ENCODE assay signal across 31 mouse cellular contexts in the genomic region with DNA sequence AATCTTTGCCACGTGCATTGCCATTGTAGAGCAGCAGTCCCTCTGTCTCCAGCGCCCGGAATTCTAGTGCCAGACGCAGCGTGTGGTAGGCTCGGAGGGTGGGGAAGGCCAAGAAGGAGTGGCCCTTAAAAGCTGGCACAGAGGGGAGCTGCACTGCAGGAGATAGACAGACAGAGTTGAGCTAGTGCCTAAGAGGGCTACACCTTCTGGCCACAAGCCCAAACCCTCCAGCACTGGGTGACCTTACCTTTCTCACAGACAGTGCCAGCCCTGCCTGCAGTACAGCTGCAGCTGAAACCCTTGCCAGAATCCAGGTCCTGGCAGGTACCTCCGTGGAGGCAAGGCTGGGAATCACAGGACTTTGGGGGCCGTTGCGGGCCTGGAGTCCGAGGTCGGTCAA. TPM values are rescaled to one million over a fixed set of nuclear protein-coding genes. Genes with fewer than 3 reads are reported as not detected.
DNase-seq lines count a peak whose midpoint lies in the region; ATAC-seq and TF ChIP-seq lines count a peak whose summit lies in the region.
"Had no signal": no experiment of that assay in that cellular context is flagged by ENCODE, and none has a peak within 500 bp of the region (broad histone marks: within the 10 kb centered on the region; RNA-seq: fewer than 3 reads in every experiment).

No protein-coding gene starts in this region.

- no peaks in the 10 kb centered on the region for H3K79me2 ChIP-seq in heart, adult 2 months (replicated peaks; ENCODE audit: control insufficient read depth, insufficient read depth, low read length)

- no peaks in the 10 kb centered on the region for H3K4me1 ChIP-seq in forebrain, embryonic 11.5 days (replicated peaks; ENCODE audit: control insufficient read depth, insufficient read depth, low read length)
- no peaks in the 10 kb centered on the region for H3K4me1 ChIP-seq in forebrain, embryonic 10.5 days
- H3K4me1 ChIP-seq in heart, adult 2 months (ENCODE audit: control insufficient read depth, insufficient read depth, low read length) = no peaks in the 10 kb centered on the region
- H3K4me1 ChIP-seq in heart, embryonic 11.5 days (ENCODE audit: control insufficient read depth, insufficient read depth, low read length) = no peaks in the 10 kb centered on the region
- no peaks in the 10 kb centered on the region for H3K4me1 ChIP-seq in cerebellum, adult 2 months (ENCODE audit: control insufficient read depth, insufficient read depth, low read length)
- H3K4me1 ChIP-seq: embryonic facial prominence, embryonic 12.5 days; forebrain, embryonic 12.5 days; heart, embryonic 15.5 days; hindbrain, embryonic 12.5 days; intestine, embryonic 15.5 days had no signal

- peak; percentile 64; the same call in 1 of the 2 replicates for TF ChIP-seq EP300 in heart, adult 2 months (IDR thresholded peaks at IDR 0.05; ENCODE audit: insufficient read depth, low read depth, low read length)

- H3K27me3 ChIP-seq in forebrain, embryonic 11.5 days (ENCODE audit: control insufficient read depth, insufficient read depth, low read length) = no peaks in the 10 kb centered on the region
- no peaks in the 10 kb centered on the region for H3K27me3 ChIP-seq in forebrain, embryonic 10.5 days (ENCODE audit: poor library complexity, severe bottlenecking)
- H3K27me3 ChIP-seq in heart, adult 2 months (ENCODE audit: control insufficient read depth, insufficient read depth, low read length) = no peaks in the 10 kb centered on the region
- no peaks in the 10 kb centered on the region for H3K27me3 ChIP-seq in heart, embryonic 11.5 days (ENCODE audit: control insufficient read depth, insufficient read depth, low read length)
- no peaks in the 10 kb centered on the region for H3K27me3 ChIP-seq in cerebellum, adult 2 months (ENCODE audit: control insufficient read depth, insufficient read depth, low read length)
- H3K27me3 ChIP-seq: CH12.LX; embryonic facial prominence, embryonic 12.5 days; forebrain, embryonic 12.5 days; heart, embryonic 15.5 days; hindbrain, embryonic 12.5 days; intestine, embryonic 15.5 days had no signal

- intact Hi-C loops in heart, adult 2 months (cut with DNase I) = loop anchor here (5.0 kb wide), 1 partner anchor 45 kb away; the partner anchor contains the start of gene Perm1
- intact Hi-C loops in heart, postnatal 10 days (cut with DNase I) = no loop called here

- H3K4me3 ChIP-seq in forebrain, embryonic 11.5 days (ENCODE audit: low read depth, low read length) = no peak overlapping the region
- H3K4me3 ChIP-seq in forebrain, embryonic 10.5 days = no peak overlapping the region
- H3K4me3 ChIP-seq in heart, adult 2 months = no peak overlapping the region
- H3K4me3 ChIP-seq in heart, embryonic 11.5 days (ENCODE audit: low read depth, low read length) = no peak overlapping the region
- no peak overlapping the region for H3K4me3 ChIP-seq in cerebellum, adult 2 months (replicated peaks; ENCODE audit: insufficient read depth, low read depth, low read length)
- H3K4me3 ChIP-seq: embryonic facial prominence, embryonic 12.5 days; forebrain, embryonic 12.5 days; heart, embryonic 15.5 days; hindbrain, embryonic 12.5 days; intestine, embryonic 15.5 days had no signal

- H3K27ac ChIP-seq in forebrain, embryonic 11.5 days (ENCODE audit: low read depth, low read length) = no peak overlapping the region
- H3K27ac ChIP-seq in forebrain, embryonic 10.5 days = no peak overlapping the region
- H3K27ac ChIP-seq in heart, adult 2 months = no peak overlapping the region; the same call in 1 of the 2 replicates
- H3K27ac ChIP-seq in heart, embryonic 11.5 days (ENCODE audit: low read depth, low read length) = no peak overlapping the region
- H3K27ac ChIP-seq in cerebellum, adult 2 months (ENCODE audit: insufficient read depth, low read length) = no peak overlapping the region
- H3K27ac ChIP-seq: embryonic facial prominence, embryonic 12.5 days; forebrain, embryonic 12.5 days; heart, embryonic 15.5 days; hindbrain, embryonic 12.5 days; hindbrain, postnatal 0 days; intestine, embryonic 15.5 days; liver, embryonic 14.5 days had no signal

- no peak for TF ChIP-seq CTCF in heart, adult 2 months (IDR thresholded peaks at IDR 0.05)
- no peak for TF ChIP-seq CTCF in cerebellum, adult 2 months (IDR thresholded peaks at IDR 0.05; ENCODE audit: borderline replicate concordance, insufficient read depth, low read depth, low read length)

- WGBS in forebrain, embryonic 11.5 days = 94% methylated on average over 11 of the region's 11 CpGs
- 97% methylated on average over 11 of the region's 11 CpGs for WGBS in forebrain, embryonic 10.5 days
- WGBS in heart, adult 2 months = 72% methylated on average over 11 of the region's 11 CpGs
- 97% methylated on average over 11 of the region's 11 CpGs for whole genome bisulfite sequencing in heart, embryonic 11.5 days (ENCODE audit: insufficient replicate concordance)
- 76% methylated on average over 11 of the region's 11 CpGs for WGBS in cerebellum, adult 2 months

- peak; percentile 41 for DNase-seq in forebrain, embryonic 11.5 days (ENCODE audit: low spot score)
- no peak for DNase-seq in forebrain, embryonic 10.5 days (ENCODE audit: extremely low spot score, low spot score)
- peak; percentile 60 to 80 for DNase-seq in heart, adult 2 months
- DNase-seq in fat pad, adult 2 months (ENCODE audit: extremely low read depth, low read depth, low spot score) = peak; percentile 83
- peak; percentile 77 to 83 for DNase-seq in heart, postnatal 10 days
- DNase-seq in cerebellum, adult 2 months = no peak
- no peak for DNase-seq in spleen, adult 18-20 months
- DNase-seq: adrenal gland, adult 2 months; cerebellum, adult 9-10 months; cerebellum, postnatal 36 days; embryo, embryonic 11 days; forebrain, postnatal 0 days; kidney, adult 2 months; layer of hippocampus, postnatal 36 days; left cerebral cortex, postnatal 4 days; lung, embryonic 14.5 days; lung, postnatal 14 days had no signal

- H3K9me3 ChIP-seq in forebrain, embryonic 11.5 days (ENCODE audit: control insufficient read depth, low read length) = no peaks in the 10 kb centered on the region
- H3K9me3 ChIP-seq in forebrain, embryonic 10.5 days = no peaks in the 10 kb centered on the region
- H3K9me3 ChIP-seq in heart, embryonic 11.5 days (replicated peaks; ENCODE audit: control insufficient read depth, low read length) = no peaks in the 10 kb centered on the region
- H3K9me3 ChIP-seq: embryonic facial prominence, embryonic 12.5 days; forebrain, embryonic 12.5 days; heart, embryonic 15.5 days; hindbrain, embryonic 12.5 days; intestine, embryonic 15.5 days had no signal

- no peak for ATAC-seq in forebrain, embryonic 11.5 days (replicated peaks; ENCODE audit: low FRiP score)
- ATAC-seq in heart, embryonic 11.5 days (replicated peaks; ENCODE audit: insufficient number of reproducible peaks, low FRiP score, low TSS enrichment) = no peak
- ATAC-seq: activated CD4-positive, CD25-positive, alpha-beta regulatory T cell, adult 4 months; forebrain, postnatal 0 days; hindbrain, postnatal 0 days; intestine, embryonic 15.5 days; midbrain, embryonic 16.5 days had no signal

- no peak overlapping the region for H3K9ac ChIP-seq in forebrain, embryonic 11.5 days (ENCODE audit: low read length)
- H3K9ac ChIP-seq in heart, adult 2 months (ENCODE audit: low read depth, low read length) = no peak overlapping the region
- no peak overlapping the region for H3K9ac ChIP-seq in heart, embryonic 11.5 days (ENCODE audit: low read depth, low read length)
- H3K9ac ChIP-seq: embryonic facial prominence, embryonic 12.5 days; forebrain, embryonic 12.5 days; forebrain, postnatal 0 days; heart, embryonic 15.5 days; hindbrain, embryonic 12.5 days; intestine, embryonic 15.5 days; liver, embryonic 14.5 days; lung, embryonic 14.5 days had no signal

- no peak for TF ChIP-seq POLR2A in heart, adult 2 months (IDR thresholded peaks at IDR 0.05; ENCODE audit: insufficient read depth, low read depth, low read length)
- no peak for TF ChIP-seq POLR2A in cerebellum, adult 2 months (IDR thresholded peaks at IDR 0.05; ENCODE audit: borderline replicate concordance, insufficient read depth, low read length)

- no peak overlapping the region for H3K4me2 ChIP-seq in forebrain, embryonic 11.5 days (ENCODE audit: low read depth, low read length, severe bottlenecking)
- no peak overlapping the region for H3K4me2 ChIP-seq in heart, embryonic 11.5 days
- H3K4me2 ChIP-seq: embryonic facial prominence, embryonic 12.5 days; forebrain, embryonic 12.5 days; heart, embryonic 15.5 days; hindbrain, embryonic 12.5 days; intestine, embryonic 15.5 days; lung, embryonic 14.5 days; midbrain, embryonic 11.5 days had no signal

- H3K36me3 ChIP-seq in forebrain, embryonic 11.5 days (ENCODE audit: control insufficient read depth, insufficient read depth, low read length) = peaks cover 62% of the 10 kb centered on the region
- H3K36me3 ChIP-seq in forebrain, embryonic 10.5 days (replicated peaks) = peaks cover 100% of the 10 kb centered on the region
- H3K36me3 ChIP-seq in heart, adult 2 months (ENCODE audit: control insufficient read depth, insufficient read depth, low read length) = no peaks in the 10 kb centered on the region
- H3K36me3 ChIP-seq in heart, embryonic 11.5 days (ENCODE audit: control insufficient read depth, insufficient read depth, low read length) = peaks cover 70% of the 10 kb centered on the region

RNA-seq across cellular contexts. Expression of gene Agrn, which starts 25.5 kb away (rescaled TPM):
- polyA plus RNA-seq in forebrain, embryonic 11.5 days (2014; fragmentation: Nextera tagmentation; extraction: Ambion mirVana) = 97.0 and 108 TPM in 2 replicates
- 58.3 and 62.0 TPM in 2 replicates for polyA plus RNA-seq in forebrain, embryonic 10.5 days (2016; fragmentation: Nextera tagmentation; extraction: Ambion mirVana)
- total RNA-seq in heart, adult 2 months (2021) = 10 to 100 TPM; 24.3 to 26.9 TPM
- polyA plus RNA-seq in heart, adult 2 months (2012; rRNA removed) = 50.4 and 70.1 TPM in 2 replicates
- polyA plus RNA-seq in heart, embryonic 11.5 days (2014; fragmentation: Nextera tagmentation; extraction: Ambion mirVana) = 36.7 and 44.8 TPM in 2 replicates
- 100 to 1,000 TPM in 1 of 2 experiments, 10 to 100 TPM in 1; 92.1 to 104 TPM for total RNA-seq in heart, postnatal 10 days (2021)
- 109 and 111 TPM in 2 replicates for polyA plus RNA-seq in cerebellum, adult 2 months (2012; rRNA removed)

RNA-seq across cellular contexts. Expression of gene Isg15, which starts 28.8 kb away (rescaled TPM):
- polyA plus RNA-seq in forebrain, embryonic 11.5 days (2014; fragmentation: Nextera tagmentation; extraction: Ambion mirVana) = 0.35 and 0.37 TPM in 2 replicates
- polyA plus RNA-seq in forebrain, embryonic 10.5 days (2016; fragmentation: Nextera tagmentation; extraction: Ambion mirVana) = 0.38 and 0.43 TPM in 2 replicates
- total RNA-seq in heart, adult 2 months (2021) = 1 to 10 TPM; 3.2 to 4.5 TPM
- 6.9 and 8.3 TPM in 2 replicates for polyA plus RNA-seq in heart, adult 2 months (2012; rRNA removed)
- polyA plus RNA-seq in heart, embryonic 11.5 days (2014; fragmentation: Nextera tagmentation; extraction: Ambion mirVana) = 0.29 and 0.41 TPM in 2 replicates
- 1 to 10 TPM; 1.3 TPM for total RNA-seq in heart, postnatal 10 days (2021)
- polyA plus RNA-seq in cerebellum, adult 2 months (2012; rRNA removed) = 3.5 and 4.8 TPM in 2 replicates
- total RNA-seq: left cerebral cortex, postnatal 4 days had no signal
- polyA plus RNA-seq: lung, embryonic 14.5 days; neural tube, embryonic 11.5 days had no signal

RNA-seq across cellular contexts. Expression of gene AW011738, which starts 31.3 kb away (rescaled TPM):
- polyA plus RNA-seq in forebrain, embryonic 11.5 days (2014; fragmentation: Nextera tagmentation; extraction: Ambion mirVana) = 2.0 and 2.3 TPM in 2 replicates
- 3.9 and 4.4 TPM in 2 replicates for polyA plus RNA-seq in forebrain, embryonic 10.5 days (2016; fragmentation: Nextera tagmentation; extraction: Ambion mirVana)
- 10 to 100 TPM in 1 of 2 experiments, 1 to 10 TPM in 1; 9.7 to 12.1 TPM for total RNA-seq in heart, adult 2 months (2021)
- polyA plus RNA-seq in heart, adult 2 months (2012; rRNA removed) = 4.6 and 4.8 TPM in 2 replicates
- 0.70 and 1.0 TPM in 2 replicates for polyA plus RNA-seq in heart, embryonic 11.5 days (2014; fragmentation: Nextera tagmentation; extraction: Ambion mirVana)
- total RNA-seq in heart, postnatal 10 days (2021) = 1 to 10 TPM; 6.1 to 8.2 TPM
- polyA plus RNA-seq in cerebellum, adult 2 months (2012; rRNA removed) = 6.6 and 6.8 TPM in 2 replicates

RNA-seq across cellular contexts. Expression of gene Rnf223, which starts 41.5 kb away (rescaled TPM):
- polyA plus RNA-seq in forebrain, embryonic 11.5 days (2014; fragmentation: Nextera tagmentation; extraction: Ambion mirVana) = 1.0 and 1.2 TPM in 2 replicates
- polyA plus RNA-seq in forebrain, embryonic 10.5 days (2016; fragmentation: Nextera tagmentation; extraction: Ambion mirVana) = 0.87 and 1.1 TPM in 2 replicates
- under 1 TPM in 1 of 2 experiments, not detected in 1; 0.07 TPM for total RNA-seq in heart, adult 2 months (2021)
- 0.09 and 0.14 TPM in 2 replicates for polyA plus RNA-seq in heart, adult 2 months (2012; rRNA removed)
- polyA plus RNA-seq in heart, embryonic 11.5 days (2014; fragmentation: Nextera tagmentation; extraction: Ambion mirVana) = 0.10 TPM in 1 of 2 replicates, not detected in the other
- not detected for total RNA-seq in heart, postnatal 10 days (2021)
- 2.0 and 2.1 TPM in 2 replicates for polyA plus RNA-seq in cerebellum, adult 2 months (2012; rRNA removed)
- total RNA-seq: gastrocnemius, postnatal 36 days had no signal

RNA-seq across cellular contexts. Expression of gene Perm1, which starts 43.8 kb away (rescaled TPM):
- 1.4 and 1.6 TPM in 2 replicates for polyA plus RNA-seq in forebrain, embryonic 11.5 days (2014; fragmentation: Nextera tagmentation; extraction: Ambion mirVana)
- 1.1 TPM in 2 replicates for polyA plus RNA-seq in forebrain, embryonic 10.5 days (2016; fragmentation: Nextera tagmentation; extraction: Ambion mirVana)
- total RNA-seq in heart, adult 2 months (2021) = 100 to 1,000 TPM; 273 to 332 TPM
- polyA plus RNA-seq in heart, adult 2 months (2012; rRNA removed) = 163 and 257 TPM in 2 replicates
- polyA plus RNA-seq in heart, embryonic 11.5 days (2014; fragmentation: Nextera tagmentation; extraction: Ambion mirVana) = 0.58 and 0.72 TPM in 2 replicates
- 100 to 1,000 TPM; 138 to 156 TPM for total RNA-seq in heart, postnatal 10 days (2021)
- polyA plus RNA-seq in cerebellum, adult 2 months (2012; rRNA removed) = 1.3 and 1.4 TPM in 2 replicates

Comparison
In these comparisons a context has a peak if more than half of its experiments do, and no peak if none do; other contexts are left out.
1. DNase-seq: peak in forebrain, embryonic 11.5 days (single experiment), heart, adult 2 months (2 of 2), fat pad, adult 2 months (single experiment) and heart, postnatal 10 days (2 of 2); none in forebrain, embryonic 10.5 days (single experiment), cerebellum, adult 2 months (0 of 2) and spleen, adult 18-20 months (0 of 2).